20 mouse cellular contexts compared by ENCODE assay signal in genomic region chr8:61570637-61571036, GRCm38 (mm10).
DNase-seq lines count a peak whose midpoint lies in the region; ATAC-seq lines count a peak whose summit lies in the region.
"Had no signal": no experiment of that assay in that cellular context is flagged by ENCODE, and none has a peak within 500 bp of the region (broad histone marks: within the 10 kb centered on the region; RNA-seq: fewer than 3 reads in every experiment).

No protein-coding gene starts in this region.

- H3K4me3 ChIP-seq in heart, embryonic 15.5 days = no peak overlapping the region
- no peak overlapping the region for H3K4me3 ChIP-seq in heart, embryonic 10.5 days
- H3K4me3 ChIP-seq: embryonic facial prominence, embryonic 13.5 days; erythroblast, embryonic 14.5 days; forebrain, embryonic 10.5 days; forebrain, embryonic 15.5 days; hindbrain, embryonic 10.5 days had no signal

- H3K9ac ChIP-seq in heart, embryonic 15.5 days = no peak overlapping the region
- H3K9ac ChIP-seq: embryonic facial prominence, embryonic 13.5 days; forebrain, embryonic 15.5 days; hindbrain, embryonic 14.5 days had no signal

- DNase-seq in heart, embryonic 10.5 days (ENCODE audit: low spot score) = no peak
- peak; percentile 14 for DNase-seq in thymus, postnatal 14 days
- DNase-seq in thymus, postnatal 36 days = no peak
- DNase-seq in layer of hippocampus, postnatal 36 days = no peak
- DNase-seq in yolk sac, embryonic 10.5 days (ENCODE audit: low spot score) = no peak
- DNase-seq: adrenal gland, postnatal 10 days; cerebellum, adult 11 months; cerebellum, adult 9-10 months; cerebellum, postnatal 25 days; gastrocnemius, postnatal 14 days; kidney, adult 18-20 months had no signal

- 88% methylated on average over 2 of the region's 2 CpGs for WGBS in heart, embryonic 15.5 days
- 89% methylated on average over 2 of the region's 2 CpGs for WGBS in heart, embryonic 10.5 days

- no peaks in the 10 kb centered on the region for H3K9me3 ChIP-seq in heart, embryonic 15.5 days (replicated peaks)
- no peaks in the 10 kb centered on the region for H3K9me3 ChIP-seq in heart, embryonic 10.5 days
- H3K9me3 ChIP-seq: embryonic facial prominence, embryonic 13.5 days; forebrain, embryonic 10.5 days; forebrain, embryonic 15.5 days; G1E; hindbrain, embryonic 10.5 days had no signal

- no peak for ATAC-seq in heart, embryonic 15.5 days (replicated peaks; ENCODE audit: insufficient number of reproducible peaks, insufficient read depth, low FRiP score, low read depth)
- peak; percentile 82 for ATAC-seq in inflammation-experienced regulatory T-cells, adult 6 months
- ATAC-seq: forebrain, embryonic 15.5 days had no signal

- no peak overlapping the region for H3K4me2 ChIP-seq in heart, embryonic 15.5 days
- H3K4me2 ChIP-seq: embryonic facial prominence, embryonic 13.5 days; forebrain, embryonic 15.5 days; hindbrain, embryonic 14.5 days had no signal

- H3K36me3 ChIP-seq in heart, embryonic 15.5 days = no peaks in the 10 kb centered on the region
- no peaks in the 10 kb centered on the region for H3K36me3 ChIP-seq in heart, embryonic 10.5 days
- H3K36me3 ChIP-seq: forebrain, embryonic 15.5 days; G1E; hindbrain, embryonic 10.5 days had no signal

- H3K27ac ChIP-seq in heart, embryonic 15.5 days = 0 out of 2 replicates have a peak overlapping the region, but pooled peaks have one; percentile 11
- H3K27ac ChIP-seq in heart, embryonic 10.5 days = no peak overlapping the region
- H3K27ac ChIP-seq: forebrain, embryonic 10.5 days; forebrain, embryonic 15.5 days; hindbrain, embryonic 10.5 days; hindbrain, embryonic 14.5 days had no signal

- no peaks in the 10 kb centered on the region for H3K27me3 ChIP-seq in heart, embryonic 15.5 days
- H3K27me3 ChIP-seq in heart, embryonic 10.5 days (ENCODE audit: insufficient read depth, poor library complexity, severe bottlenecking) = no peaks in the 10 kb centered on the region
- H3K27me3 ChIP-seq: embryonic facial prominence, embryonic 13.5 days; forebrain, embryonic 15.5 days had no signal

- peaks cover 48% of the 10 kb centered on the region for H3K4me1 ChIP-seq in heart, embryonic 15.5 days (replicated peaks)
- peaks cover 43% of the 10 kb centered on the region for H3K4me1 ChIP-seq in heart, embryonic 10.5 days
- H3K4me1 ChIP-seq: forebrain, embryonic 15.5 days had no signal
